Mouse (Mus musculus) brain, embryonic 18.5 days (tissue): Measurements from ENCODE around the gene Tmem114.
A peak's percentile ranks its signal among the peaks of the same experiment; 100 is the strongest.

ENCODE experiments used
- DNase-seq: peaks from one replicate; pipeline ENCODE4 v3.0.0-alpha.2; 2012; ENCODE audit warnings: low read depth, low spot score

The Tmem114 gene

GRCm38 (mm10) chr16:8409197-8409596 lies 15.7 kb downstream of the Tmem114 start:
- no peak for DNase-seq

- peak; percentile 65 for DNase-seq
These were observed 18.2 kb downstream of the Tmem114 start for GRCm38 (mm10) chr16:8406708-8407107.

GRCm38 (mm10) chr16:8402663-8403062 lies 22.3 kb downstream of the Tmem114 start:
- DNase-seq, result no peak

DNA sequence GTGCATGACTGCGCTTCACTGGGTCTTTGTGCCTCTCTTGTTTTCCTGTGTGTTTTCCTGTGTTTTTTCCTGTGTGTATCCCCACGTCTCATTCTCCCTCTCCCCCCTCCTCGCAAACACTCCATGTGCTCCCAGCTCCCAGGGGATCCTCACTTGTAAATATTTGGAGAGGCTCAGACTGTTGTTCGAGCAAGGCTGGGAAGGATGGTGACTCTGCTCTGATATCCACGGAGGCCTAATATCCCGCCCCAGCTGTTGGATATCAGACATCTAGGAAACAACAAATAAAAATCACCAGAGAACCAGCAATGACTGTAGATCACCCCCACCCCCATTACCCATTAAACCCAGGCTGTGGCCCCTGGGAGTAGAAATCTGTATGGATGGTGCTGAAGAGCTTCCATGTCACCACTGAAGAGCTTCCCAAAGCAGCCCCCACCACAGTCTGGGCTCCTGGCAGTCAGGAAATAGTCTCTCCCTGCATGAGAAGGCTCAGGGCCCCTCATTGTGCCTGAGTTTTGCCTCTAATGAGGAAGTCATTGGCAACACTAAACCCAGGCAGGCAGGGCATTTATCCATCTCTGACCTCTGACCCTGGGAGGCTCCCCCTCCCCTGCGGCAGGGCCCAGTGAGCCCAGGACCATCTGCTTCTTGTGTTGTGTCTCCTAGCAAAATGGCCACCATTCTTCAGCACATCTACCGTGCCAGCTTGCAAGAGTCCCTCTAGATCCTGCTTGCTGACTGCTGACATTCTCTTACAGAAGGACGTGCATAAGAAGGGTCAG lies 23.6 kb downstream of the Tmem114 start:
- DNase-seq, result no peak

DNA sequence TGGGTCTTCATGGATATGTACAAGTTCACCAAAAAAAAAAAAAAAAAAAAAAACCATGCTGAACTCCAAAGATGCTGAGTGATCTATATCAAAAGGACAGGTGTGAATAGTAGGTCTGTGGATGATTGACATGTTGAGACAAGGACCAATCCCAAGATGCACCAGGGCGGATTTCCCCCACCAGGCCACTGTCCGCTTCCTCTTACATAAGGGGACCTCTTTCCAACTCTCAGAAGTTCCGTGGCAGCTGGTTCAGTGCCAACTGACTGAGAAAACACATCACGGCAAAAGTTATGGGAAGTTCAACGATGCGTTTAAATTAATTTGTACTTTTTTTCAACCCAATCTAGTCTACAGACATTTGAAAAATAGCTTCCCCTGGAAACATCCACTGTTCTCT lies 25.1 kb downstream of the Tmem114 start:
- no peak for DNase-seq

- no peak for DNase-seq
These were observed 30.0 kb downstream of the Tmem114 start for GRCm38 (mm10) chr16:8394946-8395345.

DNA sequence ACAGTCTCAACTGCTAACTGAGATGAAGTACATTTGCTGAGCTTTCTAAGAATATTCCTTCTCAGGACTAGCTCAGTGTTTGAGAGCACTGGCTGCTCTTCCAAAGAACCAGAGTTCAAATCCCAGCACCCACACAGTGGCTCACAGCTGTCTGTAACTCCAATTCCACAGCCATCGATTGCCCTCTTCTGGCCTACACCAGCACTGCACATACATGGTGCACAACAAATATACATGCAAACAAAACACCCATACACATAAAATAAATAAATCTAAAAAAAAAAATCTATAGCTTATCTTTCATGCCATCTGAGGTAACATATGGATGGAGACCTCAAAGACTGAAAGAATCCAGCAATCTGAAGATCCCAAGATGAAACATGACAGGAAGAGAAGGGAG lies 36.4 kb downstream of the Tmem114 start:
- DNase-seq, result no peak

GRCm38 (mm10) chr16:8386386-8386785 lies 38.5 kb downstream of the Tmem114 start:
- no peak for DNase-seq

- no peak for DNase-seq
These were observed 39.3 kb downstream of the Tmem114 start for GRCm38 (mm10) chr16:8385679-8386078.

- no peak for DNase-seq
These were observed 40.2 kb downstream of the Tmem114 start for GRCm38 (mm10) chr16:8384772-8385171.

- no peak for DNase-seq
These were observed 41.5 kb downstream of the Tmem114 start for GRCm38 (mm10) chr16:8383396-8383795.

DNA sequence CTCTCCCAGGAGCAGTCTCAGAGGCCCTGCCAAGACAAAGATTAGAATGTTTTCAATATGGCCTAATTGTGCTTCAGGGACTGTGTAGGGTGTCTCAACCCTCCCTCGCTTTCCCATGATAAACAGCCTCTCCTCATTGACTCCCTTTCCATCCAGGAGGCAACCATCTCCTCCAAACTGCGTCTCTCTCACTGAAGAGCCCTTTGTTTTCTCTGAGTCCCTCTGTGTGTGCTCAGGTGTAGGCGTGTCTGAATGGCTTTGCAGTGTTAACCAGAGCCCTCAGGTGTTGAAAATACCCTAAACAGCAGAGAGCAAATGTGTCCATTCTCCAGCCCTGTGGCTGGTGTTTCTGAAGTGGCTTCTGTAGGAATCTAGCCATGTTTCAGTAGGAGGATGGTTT lies 61.9 kb downstream of the Tmem114 start:
- no peak for DNase-seq
